19 mouse cellular contexts compared by ENCODE assay signal in the genomic region with DNA sequence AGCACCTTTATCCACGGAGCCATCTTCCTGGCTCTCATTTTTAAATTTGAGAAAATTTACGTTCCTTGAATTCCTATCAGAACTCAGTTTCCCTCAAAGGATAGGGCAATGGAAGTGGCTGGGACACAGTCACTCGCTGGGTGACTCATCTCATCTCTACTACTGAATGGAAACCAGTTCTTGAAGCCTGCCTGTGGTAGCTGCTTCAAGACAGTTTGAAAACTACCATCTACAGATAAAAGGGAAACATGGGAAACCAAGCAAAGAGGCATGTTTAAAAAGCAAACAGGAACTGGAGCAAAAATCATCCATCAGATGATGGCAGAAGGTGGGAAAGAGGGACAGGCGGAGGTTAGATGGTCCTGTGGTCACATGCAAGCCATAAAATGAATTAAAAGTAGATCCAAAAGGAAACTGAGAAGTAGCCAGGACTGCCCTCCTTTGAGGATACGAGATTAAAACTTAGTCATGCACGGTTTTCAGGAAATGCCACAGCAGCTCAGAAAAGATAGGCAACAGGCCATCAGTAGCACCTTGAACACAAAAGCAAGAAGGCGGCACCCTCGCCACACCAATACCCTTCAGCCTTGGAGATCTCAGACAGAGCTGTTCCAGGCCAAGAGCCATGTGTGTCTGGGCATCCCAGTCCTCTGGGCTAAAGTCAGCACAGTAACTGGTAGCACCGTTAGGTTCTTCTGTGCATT.
"Had no signal": no experiment of that assay in that cellular context is flagged by ENCODE, and none has a peak within 500 bp of the region (broad histone marks: within the 10 kb centered on the region; RNA-seq: fewer than 3 reads in every experiment).

No protein-coding gene starts in this region.

- H3K27ac ChIP-seq: limb, embryonic 12.5 days; limb, embryonic 15.5 days; liver, embryonic 14.5 days; macrophage; midbrain, embryonic 12.5 days; midbrain, embryonic 15.5 days; neural tube, embryonic 12.5 days; neural tube, embryonic 15.5 days; stomach, embryonic 15.5 days had no signal

- DNase-seq: kidney, adult 11 months; kidney, adult 9 months; kidney, postnatal 14 days; left cerebral cortex, postnatal 4 days; liver, postnatal 0 days; lung, embryonic 14.5 days; right cerebral cortex, adult 18-20 months; right cerebral cortex, postnatal 25 days; spleen, adult 18-20 months; thymus, postnatal 25 days had no signal

- H3K27me3 ChIP-seq: limb, embryonic 12.5 days; limb, embryonic 15.5 days; midbrain, embryonic 12.5 days; midbrain, embryonic 15.5 days; neural tube, embryonic 12.5 days; neural tube, embryonic 15.5 days; stomach, embryonic 15.5 days had no signal

- H3K4me1 ChIP-seq: limb, embryonic 12.5 days; limb, embryonic 15.5 days; stomach, embryonic 15.5 days had no signal

- H3K4me3 ChIP-seq: limb, embryonic 12.5 days; limb, embryonic 15.5 days; midbrain, embryonic 12.5 days; midbrain, embryonic 15.5 days; neural tube, embryonic 12.5 days; neural tube, embryonic 15.5 days; stomach, embryonic 15.5 days had no signal
